Mouse (Mus musculus): Measurements from ENCODE around the gene Dsp. TPM values are rescaled to one million over a fixed set of nuclear protein-coding genes. Genes with fewer than 3 reads are reported as not detected.

The Dsp gene
- polyA plus RNA-seq, 1 experiment from 2014 or later, result 13.2 TPM

DNA sequence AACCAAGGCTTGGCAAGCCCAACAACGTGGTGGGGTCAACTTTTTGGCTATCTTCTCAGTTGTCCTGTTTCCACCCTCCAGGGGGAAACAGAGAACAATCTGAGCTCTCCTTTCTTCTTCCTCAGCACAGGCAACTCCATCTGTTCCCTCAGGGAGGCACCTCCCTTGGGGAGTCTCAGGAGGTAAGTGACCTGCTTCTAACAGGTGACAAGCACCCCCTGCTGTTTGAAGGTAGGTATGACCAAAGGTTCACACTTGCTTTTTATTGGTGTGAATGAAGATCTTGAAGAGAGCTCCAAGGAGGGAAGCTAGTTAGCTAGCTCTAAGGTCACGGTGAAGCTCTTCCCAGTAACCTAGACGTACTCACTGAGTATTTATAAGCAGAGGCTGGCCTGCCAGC lies 84.3 kb downstream of the Dsp start:
- no peaks in the 10 kb centered on the region for H3K4me1 ChIP-seq (replicated peaks; ENCODE audit: control insufficient read depth, insufficient read depth, low read length)
- no peak overlapping the region for H3K4me3 ChIP-seq (ENCODE audit: low read depth, low read length)
- H3K36me3 ChIP-seq (ENCODE audit: control insufficient read depth, insufficient read depth, low read length), result no peaks in the 10 kb centered on the region
- DNase-seq (ENCODE audit: low spot score) (no peak), ATAC-seq (replicated peaks; ENCODE audit: low FRiP score, low TSS enrichment, low read depth) (no peak)
- no peak overlapping the region for H3K9ac ChIP-seq (ENCODE audit: low read length)
- no peak overlapping the region for H3K4me2 ChIP-seq (ENCODE audit: low read length)
- H3K9me3 ChIP-seq (ENCODE audit: control insufficient read depth, low read length), result no peaks in the 10 kb centered on the region
- 79% methylated on average over 3 of the region's 3 CpGs for WGBS
- no peaks in the 10 kb centered on the region for H3K27me3 ChIP-seq (replicated peaks; ENCODE audit: control insufficient read depth, insufficient read depth, low read length)
- H3K27ac ChIP-seq (ENCODE audit: low read depth), result no peak overlapping the region

GRCm38 (mm10) chr13:38248151-38248550 lies 97.1 kb downstream of the Dsp start:
- Histone ChIP-seq H3K36me3 (ENCODE audit: control insufficient read depth, insufficient read depth, low read length) (no peaks in the 10 kb centered on the region), H3K9ac (ENCODE audit: low read length) (no peak overlapping the region), H3K27me3 (replicated peaks; ENCODE audit: control insufficient read depth, insufficient read depth, low read length) (no peaks in the 10 kb centered on the region), H3K4me3 (ENCODE audit: low read depth, low read length) (no peak overlapping the region), H3K4me2 (ENCODE audit: low read length) (no peak overlapping the region), H3K9me3 (ENCODE audit: control insufficient read depth, low read length) (no peaks in the 10 kb centered on the region), H3K4me1 (replicated peaks; ENCODE audit: control insufficient read depth, insufficient read depth, low read length) (no peaks in the 10 kb centered on the region), H3K27ac (ENCODE audit: low read depth) (no peak overlapping the region)
- DNase-seq (ENCODE audit: low spot score) (no peak), ATAC-seq (replicated peaks; ENCODE audit: low FRiP score, low TSS enrichment, low read depth) (no peak)
- 39% methylated on average over 5 of the region's 5 CpGs for WGBS

Other genes starting within 250 kb of the Dsp start
- gene Ssr1, start 157.1 kb upstream of the Dsp start, polyA plus RNA-seq (2014; fragmentation: Nextera tagmentation; extraction: Ambion mirVana), result 121 and 124 TPM in 2 replicates
- gene Riok1, start 114.3 kb upstream of the Dsp start, polyA plus RNA-seq (2014; fragmentation: Nextera tagmentation; extraction: Ambion mirVana), result 47.7 and 53.7 TPM in 2 replicates
- gene Cage1, start 114.2 kb upstream of the Dsp start, polyA plus RNA-seq (2014; fragmentation: Nextera tagmentation; extraction: Ambion mirVana), result 1.1 and 1.3 TPM in 2 replicates
- gene Snrnp48, start 53.6 kb downstream of the Dsp start, polyA plus RNA-seq (2014; fragmentation: Nextera tagmentation; extraction: Ambion mirVana), result 42.1 and 42.9 TPM in 2 replicates
- 1.7 and 1.9 TPM in 2 replicates for gene Bmp6, start 193.8 kb downstream of the Dsp start, polyA plus RNA-seq (2014; fragmentation: Nextera tagmentation; extraction: Ambion mirVana)